Mouse (Mus musculus) liver, embryonic 14.5 days (tissue): ENCODE measurements around the gene Fam13c.

Experiments
- CTCF ChIP-seq: IDR thresholded peaks from 2 replicates; pipeline ENCODE4 v1.5.1; 2016; ENCODE audit warnings: antibody characterized with exemption, low read depth, control low read depth
- EP300 ChIP-seq: IDR thresholded peaks from 2 replicates; pipeline ENCODE4 v1.6.1; 2016; ENCODE audit warnings: antibody characterized with exemption, low read depth

- TF ChIP-seq EP300 (no peak), CTCF (no peak)
Measured at GRCm38 (mm10) chr10:70449206-70449605, 8.9 kb downstream of the Fam13c start.
